Mouse (Mus musculus) myocyte (in vitro differentiated cells): ENCODE results near the gene E130114P18Rik. TPM values are rescaled to one million over a fixed set of nuclear protein-coding genes. Genes with fewer than 3 reads are reported as not detected.

Source experiments
- H3K27me3 ChIP-seq: one replicate; pipeline ENCODE4 v1.6.1; 2011; ENCODE audit not compliant: control insufficient read depth, insufficient read depth, insufficient read length
- H3K36me3 ChIP-seq: one replicate; pipeline ENCODE4 v1.6.1; 2011; ENCODE audit not compliant: control insufficient read depth, insufficient read depth
- H3K4me2 ChIP-seq: one replicate; pipeline ENCODE4 v1.6.1; 2011; ENCODE audit warnings: low read depth, control low read depth
- H3K4me3 ChIP-seq: one replicate; pipeline ENCODE4 v1.5.1; 2011; ENCODE audit warnings: mild to moderate bottlenecking, control low read depth, moderate library complexity
- H3K79me2 ChIP-seq: one replicate; pipeline ENCODE4 v1.6.1; 2011; ENCODE audit not compliant: control insufficient read depth, insufficient read depth
- H3ac ChIP-seq: one replicate; pipeline ENCODE4 v1.6.1; 2011; ENCODE audit not compliant: control insufficient read depth, insufficient read length
- CEBPB ChIP-seq: IDR thresholded peaks from 2 replicates; pipeline ENCODE4 v1.6.1; 2011; ENCODE audit warnings: mild to moderate bottlenecking, moderate library complexity; ENCODE audit not compliant: poor library complexity, insufficient read depth, severe bottlenecking
- E2F4 ChIP-seq: IDR thresholded peaks from one replicate; pipeline ENCODE4 v1.6.1; 2011; ENCODE audit warnings: mild to moderate bottlenecking, control low read depth, moderate library complexity; ENCODE audit not compliant: insufficient read depth
- MAX ChIP-seq: IDR thresholded peaks from one replicate; pipeline ENCODE4 v1.6.1; 2011; ENCODE audit warnings: low read depth, mild to moderate bottlenecking, control low read depth
- MYOD1 ChIP-seq, 3 experiments: IDR thresholded peaks; one replicate each; pipeline ENCODE4 v1.6.1; 2011; ENCODE audit warnings: control low read depth in 2 of 3, low read depth in 2 of 3, mild to moderate bottlenecking in 2 of 3, moderate library complexity in 1 of 3; ENCODE audit not compliant: insufficient read length in 2 of 3, control insufficient read depth in 1 of 3
- MYOG ChIP-seq, 3 experiments: IDR thresholded peaks; one replicate each; pipeline ENCODE4 v1.6.1; 2011; ENCODE audit warnings: control low read depth in 2 of 3, low read depth in 2 of 3, mild to moderate bottlenecking in 2 of 3; ENCODE audit not compliant: insufficient read length in 2 of 3, control insufficient read depth in 1 of 3, insufficient read depth in 1 of 3
- POLR2A ChIP-seq: IDR thresholded peaks from one replicate; pipeline ENCODE4 v1.6.1; 2011; ENCODE audit warnings: low read depth, mild to moderate bottlenecking, control low read depth, moderate library complexity; ENCODE audit not compliant: insufficient read length
- POLR2AphosphoS2 ChIP-seq: IDR thresholded peaks from one replicate; pipeline ENCODE4 v1.6.1; 2011; ENCODE audit warnings: low read depth, control low read depth; ENCODE audit not compliant: insufficient read length
- REST ChIP-seq: IDR thresholded peaks from one replicate; pipeline ENCODE4 v1.6.1; 2011; ENCODE audit warnings: mild to moderate bottlenecking, control low read depth, moderate library complexity; ENCODE audit not compliant: insufficient read depth, insufficient read length
- SRF ChIP-seq: IDR thresholded peaks from one replicate; pipeline ENCODE4 v1.6.1; 2011; ENCODE audit warnings: low read depth; ENCODE audit not compliant: control insufficient read depth, insufficient read length
- TCF12 ChIP-seq: IDR thresholded peaks from one replicate; pipeline ENCODE4 v1.6.1; 2011; ENCODE audit warnings: mild to moderate bottlenecking, control low read depth; ENCODE audit not compliant: poor library complexity, insufficient read depth, severe bottlenecking
- TCF3 ChIP-seq: IDR thresholded peaks from one replicate; pipeline ENCODE4 v1.6.1; 2011; ENCODE audit warnings: low read depth, control low read depth; ENCODE audit not compliant: insufficient read length
- USF1 ChIP-seq: IDR thresholded peaks from one replicate; pipeline ENCODE4 v1.6.1; 2011; ENCODE audit warnings: low read depth, mild to moderate bottlenecking, control low read depth, moderate library complexity
- polyA plus RNA-seq: library from polyadenylated mRNA; unstranded; fragments of >200 nt; fragmentation: generic; extraction: Trizol; gene quantifications from one replicate; pipeline ENCODE4 v1.2.1, GENCODE M21; 2012; ENCODE audit warnings: missing spikeins

Gene E130114P18Rik
- polyA plus RNA-seq, 1 experiment, result not detected

DNA sequence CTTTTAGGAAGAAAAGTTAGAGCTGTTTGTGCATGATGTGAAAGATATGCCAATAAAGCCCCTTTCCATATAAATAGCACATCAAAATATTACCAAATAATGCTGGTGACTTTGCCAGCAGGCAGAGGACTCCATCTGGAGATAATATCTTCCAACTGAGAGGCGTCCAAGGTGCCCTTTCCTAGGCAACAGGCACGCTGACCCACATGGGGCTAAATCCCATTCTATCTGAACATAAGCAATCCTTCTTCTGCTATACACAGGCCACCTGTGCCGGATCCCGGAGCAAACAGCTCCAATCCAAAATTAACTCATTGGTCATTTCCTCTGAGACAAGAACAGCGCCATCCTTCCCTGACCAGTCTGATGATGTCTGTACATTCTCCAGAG lies 128.3 kb downstream of the E130114P18Rik start:
- no peak overlapping the region for H3K4me2 ChIP-seq
- TF ChIP-seq MYOG (IDR thresholded peaks at IDR 0.05; ENCODE audit: control insufficient read depth in 1 of 3, insufficient read depth in 1 of 3, insufficient read length in 2 of 3, low read depth in 2 of 3), result no peak
- no peaks in the 10 kb centered on the region for H3K36me3 ChIP-seq
- no peaks in the 10 kb centered on the region for H3K79me2 ChIP-seq
- no peaks in the 10 kb centered on the region for H3K27me3 ChIP-seq
- H3K4me3 ChIP-seq, result no peak overlapping the region
- H3ac ChIP-seq, result no peak overlapping the region

DNA sequence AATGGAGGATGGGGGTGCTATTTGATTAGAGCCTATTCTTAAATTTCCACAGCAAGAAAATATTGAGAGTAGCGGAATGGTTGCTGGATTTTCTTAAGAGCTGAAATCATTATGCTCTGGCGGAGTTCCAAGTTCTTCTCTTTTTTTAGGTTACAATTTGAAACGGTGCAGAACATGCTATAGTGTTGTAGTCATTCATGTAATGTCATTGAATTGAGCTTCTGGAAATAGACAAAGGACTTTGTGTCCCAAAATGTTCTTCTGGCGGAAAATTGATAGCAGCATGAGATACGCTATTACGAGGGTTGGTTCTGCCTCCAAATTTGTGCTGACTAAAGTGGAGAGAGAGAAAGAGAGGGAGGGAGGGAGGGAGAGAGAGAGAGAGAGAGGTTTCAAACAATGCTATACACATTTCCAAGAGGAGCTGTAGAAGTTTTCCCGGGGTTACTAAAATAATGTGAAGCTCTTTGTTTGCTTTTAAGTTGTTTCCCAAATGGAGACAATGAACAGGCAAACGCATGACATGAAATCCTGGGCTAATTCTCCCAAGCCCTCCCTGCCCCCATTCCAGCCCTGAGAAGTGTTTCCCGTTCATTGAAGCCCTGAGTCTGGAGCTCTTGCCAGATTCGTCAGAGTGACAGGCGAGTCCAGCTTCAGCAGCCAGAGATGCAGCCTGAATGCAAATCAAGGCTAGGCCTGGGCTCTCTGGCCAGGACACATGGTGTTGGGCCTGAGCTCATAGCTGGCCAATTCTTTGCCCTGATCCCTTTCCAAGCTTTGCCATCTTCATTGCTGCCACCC lies 128.9 kb downstream of the E130114P18Rik start:
- H3ac ChIP-seq, result no peak overlapping the region
- TF ChIP-seq POLR2AphosphoS2 (no peak), E2F4 (no peak), TCF12 (no peak), MAX (no peak), TCF3 (no peak), SRF (no peak), USF1 (no peak), REST (no peak), POLR2A (no peak), MYOG (IDR thresholded peaks at IDR 0.05; ENCODE audit: control insufficient read depth in 1 of 3, insufficient read depth in 1 of 3, insufficient read length in 2 of 3, low read depth in 2 of 3) (no peak), CEBPB (no peak)
- no peak overlapping the region for H3K4me3 ChIP-seq
- no peaks in the 10 kb centered on the region for H3K36me3 ChIP-seq
- H3K27me3 ChIP-seq, result no peaks in the 10 kb centered on the region
- H3K4me2 ChIP-seq, result no peak overlapping the region
- no peaks in the 10 kb centered on the region for H3K79me2 ChIP-seq

DNA sequence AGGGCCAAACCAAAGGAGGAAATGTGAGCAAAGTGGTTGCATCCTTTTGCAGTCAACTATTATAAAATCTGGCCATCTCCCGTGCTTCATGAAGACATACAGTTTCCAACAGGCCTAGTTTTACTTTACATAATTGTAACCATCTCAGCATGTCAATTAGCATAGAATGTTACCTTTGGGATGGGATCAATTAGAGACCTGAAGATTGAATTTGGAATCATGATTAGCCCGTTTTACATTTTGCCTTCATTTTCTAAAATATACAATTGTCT lies 129.5 kb downstream of the E130114P18Rik start:
- Histone ChIP-seq H3K36me3 (no peaks in the 10 kb centered on the region), H3K4me3 (no peak overlapping the region), H3ac (no peak overlapping the region), H3K79me2 (no peaks in the 10 kb centered on the region), H3K4me2 (no peak overlapping the region), H3K27me3 (no peaks in the 10 kb centered on the region)
- TF ChIP-seq E2F4 (no peak), TCF12 (no peak), POLR2A (no peak), REST (no peak), POLR2AphosphoS2 (no peak), SRF (no peak), MYOD1 (IDR thresholded peaks at IDR 0.05; ENCODE audit: control insufficient read depth in 1 of 3, insufficient read length in 2 of 3, low read depth in 2 of 3) (no peak), MAX (no peak), CEBPB (no peak), MYOG (IDR thresholded peaks at IDR 0.05; ENCODE audit: control insufficient read depth in 1 of 3, insufficient read depth in 1 of 3, insufficient read length in 2 of 3, low read depth in 2 of 3) (no peak), USF1 (no peak), TCF3 (no peak)

DNA sequence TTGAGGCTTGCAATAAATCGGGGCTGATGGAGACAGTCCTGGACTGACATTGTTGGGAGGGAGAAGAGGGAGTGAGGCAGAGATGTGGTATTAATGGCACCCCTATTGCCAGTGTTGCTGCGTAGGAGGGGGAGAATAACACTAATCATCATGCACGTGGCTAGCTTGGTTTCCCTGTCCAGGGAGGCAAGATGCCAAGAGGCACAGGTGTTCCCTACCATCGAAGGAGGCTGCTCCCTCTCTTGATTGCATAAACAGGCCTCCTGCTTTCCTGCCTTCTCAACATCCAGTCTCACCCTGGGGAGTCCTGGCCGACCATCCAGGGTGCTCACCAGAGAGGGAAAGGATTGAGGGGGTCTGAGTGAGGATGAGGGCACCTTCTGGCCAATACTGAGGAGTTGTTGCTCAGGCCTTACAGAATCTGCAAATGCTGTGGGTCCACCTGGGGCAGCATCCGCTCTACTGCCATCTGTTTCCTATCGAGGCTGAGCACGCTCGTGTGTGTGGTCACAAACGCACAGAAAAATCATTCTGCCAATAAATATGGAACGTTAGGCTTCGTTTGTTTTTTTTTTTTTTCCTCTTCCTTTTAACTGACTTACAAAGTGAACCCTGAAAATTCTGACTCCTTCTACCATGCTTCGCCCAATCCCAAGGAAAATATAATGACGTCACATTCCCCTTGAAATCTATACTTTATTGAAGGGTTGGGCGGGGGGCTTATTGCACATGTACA lies 130.0 kb downstream of the E130114P18Rik start:
- no peaks in the 10 kb centered on the region for H3K79me2 ChIP-seq
- H3K36me3 ChIP-seq, result no peaks in the 10 kb centered on the region
- TF ChIP-seq SRF (no peak), TCF12 (no peak), MAX (no peak), CEBPB (no peak), E2F4 (no peak), TCF3 (no peak), POLR2AphosphoS2 (no peak)
- H3ac ChIP-seq, result no peak overlapping the region
- H3K27me3 ChIP-seq, result no peaks in the 10 kb centered on the region
- no peak overlapping the region for H3K4me2 ChIP-seq
- no peak overlapping the region for H3K4me3 ChIP-seq

DNA sequence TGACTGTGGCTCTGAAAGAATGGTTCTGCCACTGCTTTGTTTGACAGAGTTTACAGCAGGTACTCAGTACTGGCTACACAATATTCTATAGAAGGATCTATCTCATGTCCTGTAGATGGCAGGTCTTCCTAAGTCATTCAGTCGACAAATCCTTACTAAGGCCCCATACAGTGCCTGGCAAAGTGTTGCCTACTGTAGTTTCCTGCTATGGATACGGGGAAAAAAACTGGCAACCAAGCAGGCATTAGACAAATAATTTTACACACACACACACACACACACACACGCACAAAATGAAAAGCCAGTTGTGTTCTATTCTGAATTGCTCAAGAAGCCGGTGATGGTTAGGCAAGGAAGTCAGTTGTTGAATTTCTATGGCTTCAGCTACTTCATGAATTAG lies 130.6 kb downstream of the E130114P18Rik start:
- H3K79me2 ChIP-seq, result no peaks in the 10 kb centered on the region
- H3K27me3 ChIP-seq, result no peaks in the 10 kb centered on the region
- no peak overlapping the region for H3K4me2 ChIP-seq
- no peak overlapping the region for H3ac ChIP-seq
- no peak overlapping the region for H3K4me3 ChIP-seq
- TF ChIP-seq REST, result no peak
- no peak for TF ChIP-seq POLR2AphosphoS2
- TF ChIP-seq TCF12, result no peak
- TF ChIP-seq MYOG (IDR thresholded peaks at IDR 0.05; ENCODE audit: control insufficient read depth in 1 of 3, insufficient read depth in 1 of 3, insufficient read length in 2 of 3, low read depth in 2 of 3), result no peak
- TF ChIP-seq MYOD1 (IDR thresholded peaks at IDR 0.05; ENCODE audit: control insufficient read depth in 1 of 3, insufficient read length in 2 of 3, low read depth in 2 of 3), result no peak
- no peak for TF ChIP-seq TCF3
- no peak for TF ChIP-seq E2F4
- no peak for TF ChIP-seq MAX
- TF ChIP-seq POLR2A, result no peak
- no peak for TF ChIP-seq SRF
- TF ChIP-seq USF1, result no peak
- no peak for TF ChIP-seq CEBPB
- no peaks in the 10 kb centered on the region for H3K36me3 ChIP-seq
